18 mouse cellular contexts compared by ENCODE assay signal in genomic region chr7:83486156-83486750, GRCm38 (mm10).
A peak's percentile ranks its signal among the peaks of the same experiment; 100 is the strongest.
DNase-seq lines count a peak whose midpoint lies in the region.
"Had no signal": no experiment of that assay in that cellular context is flagged by ENCODE, and none has a peak within 500 bp of the region (broad histone marks: within the 10 kb centered on the region; RNA-seq: fewer than 3 reads in every experiment).

No protein-coding gene starts in this region.

- DNase-seq in heart, adult 11 months, result peak; percentile 34
- DNase-seq in heart, embryonic 10.5 days (ENCODE audit: low spot score), result no peak
- peak; percentile 54 for DNase-seq in left cerebral cortex, postnatal 4 days
- DNase-seq in left cerebral cortex, adult 18-20 months (ENCODE audit: low spot score in 2 of 2), result no peak
- DNase-seq in brain, adult 2 months (ENCODE audit: low read depth, low spot score), result peak; percentile 55
- peak; percentile 40 to 62 for DNase-seq in cerebellum, postnatal 10 days
- DNase-seq in kidney, adult 11 months, result no peak
- DNase-seq in left cerebral cortex, adult 11 months (ENCODE audit: low spot score), result no peak
- DNase-seq: gastrocnemius, postnatal 36 days; kidney, adult 8-10 months; kidney, postnatal 4 days; layer of hippocampus, adult 9-11 months; liver, embryonic 13.5 days; retina, postnatal 1 day; right cerebral cortex, postnatal 4 days had no signal

- intact Hi-C loops in left cerebral cortex, postnatal 4 days (cut with DNase I), result no loop called here

- H3K27ac ChIP-seq in heart, embryonic 10.5 days, result no peak overlapping the region
- H3K27ac ChIP-seq: forebrain, embryonic 15.5 days; limb, embryonic 13.5 days; liver, embryonic 13.5 days; lung, embryonic 15.5 days had no signal

- no peaks in the 10 kb centered on the region for H3K36me3 ChIP-seq in heart, embryonic 10.5 days
- H3K36me3 ChIP-seq: forebrain, embryonic 15.5 days; limb, embryonic 13.5 days; liver, embryonic 13.5 days; lung, embryonic 15.5 days had no signal

- H3K27me3 ChIP-seq in heart, embryonic 10.5 days (ENCODE audit: insufficient read depth, poor library complexity, severe bottlenecking), result no peaks in the 10 kb centered on the region
- H3K27me3 ChIP-seq: forebrain, embryonic 15.5 days; limb, embryonic 13.5 days; liver, embryonic 13.5 days; lung, embryonic 15.5 days had no signal

- no peaks in the 10 kb centered on the region for H3K9me3 ChIP-seq in heart, embryonic 10.5 days
- H3K9me3 ChIP-seq: forebrain, embryonic 15.5 days; limb, embryonic 13.5 days; liver, embryonic 13.5 days; lung, embryonic 15.5 days had no signal

- WGBS in heart, embryonic 10.5 days, result 60% methylated on average over 2 of the region's 2 CpGs

- H3K4me1 ChIP-seq in heart, embryonic 10.5 days, result no peaks in the 10 kb centered on the region
- H3K4me1 ChIP-seq: forebrain, embryonic 15.5 days had no signal

- H3K4me3 ChIP-seq in heart, embryonic 10.5 days, result no peak overlapping the region
- H3K4me3 ChIP-seq: forebrain, embryonic 15.5 days; limb, embryonic 13.5 days; liver, embryonic 13.5 days; lung, embryonic 15.5 days had no signal

Comparison
In these comparisons a context has a peak if more than half of its experiments do, and no peak if none do; other contexts are left out.
1. DNase-seq: peak in heart, adult 11 months (single experiment), left cerebral cortex, postnatal 4 days (single experiment), brain, adult 2 months (single experiment) and cerebellum, postnatal 10 days (2 of 2); none in heart, embryonic 10.5 days (single experiment), left cerebral cortex, adult 18-20 months (0 of 2), kidney, adult 11 months (single experiment) and left cerebral cortex, adult 11 months (single experiment).